Mouse (Mus musculus): ENCODE measurements at regions not wholly inside any gene's neighbourhood (a gene's known extent, or its start where the extent isn't known, plus 50 kb on each side); places are given as distances from the start of the nearest gene placed in this dataset.

GRCm38 (mm10) chr3:29813276-29813675 is 731.5 kb downstream of the Egfem1 start:
- no peak overlapping the region for H3K4me2 ChIP-seq (ENCODE audit: insufficient read depth, low read depth, poor library complexity, severe bottlenecking)
- no peaks in the 10 kb centered on the region for H3K27me3 ChIP-seq (replicated peaks)
- H3K27ac ChIP-seq (ENCODE audit: insufficient read depth, low read depth) = no peak overlapping the region
- in situ Hi-C loops (cut with MboI; ENCODE audit: low pct_ligation_motif_present, low pct_unique_long_range_greater_than_20kb, low sequenced_read_pairs) = no loop called here
- no peak overlapping the region for H3K4me3 ChIP-seq (replicated peaks in 1 of 3; ENCODE audit: low read depth in 2 of 3, low read length in 2 of 3, poor library complexity in 1 of 3)
- TF ChIP-seq TBP (conservative IDR thresholded peaks at IDR 0.05; ENCODE audit: low read depth, low read length) (no peak), CHD1 (IDR thresholded peaks at IDR 0.05; ENCODE audit: low read depth, low read length) (no peak), HCFC1 (IDR thresholded peaks at IDR 0.05; ENCODE audit: low read depth, low read length) (no peak), SIN3A (IDR thresholded peaks at IDR 0.05; ENCODE audit: low read length) (no peak), E2F4 (IDR thresholded peaks at IDR 0.05; ENCODE audit: insufficient replicate concordance, low read depth, low read length) (no peak), MAX (IDR thresholded peaks at IDR 0.05; ENCODE audit: low read length) (no peak), SMC3 (IDR thresholded peaks at IDR 0.05; ENCODE audit: low read depth, low read length) (no peak), CHD2 (IDR thresholded peaks at IDR 0.05; ENCODE audit: low read length) (no peak), BHLHE40 (IDR thresholded peaks at IDR 0.05; ENCODE audit: low read depth, low read length) (no peak), ETS1 (conservative IDR thresholded peaks at IDR 0.05; ENCODE audit: low read depth, low read length) (no peak), JUN (IDR thresholded peaks at IDR 0.05; ENCODE audit: insufficient read depth, low read depth, low read length) (no peak), USF1 (IDR thresholded peaks at IDR 0.05; ENCODE audit: low read depth, low read length) (no peak)
- no peak for DNase-seq (ENCODE audit: extremely low read depth)
- no peak overlapping the region for H3K9ac ChIP-seq (ENCODE audit: insufficient read depth, low read depth)
- no peaks in the 10 kb centered on the region for H3K4me1 ChIP-seq (ENCODE audit: control insufficient read depth in 1 of 2, insufficient read depth in 2 of 2)
- no peaks in the 10 kb centered on the region for H3K36me3 ChIP-seq (replicated peaks in 1 of 2; ENCODE audit: control insufficient read depth in 1 of 2, insufficient read depth in 1 of 2, low read length in 1 of 2)
- no peaks in the 10 kb centered on the region for H3K9me3 ChIP-seq (replicated peaks; ENCODE audit: low read length)
- H3K79me2 ChIP-seq (replicated peaks; ENCODE audit: control insufficient read depth, extremely low read depth, insufficient read depth, poor library complexity, severe bottlenecking) = no peaks in the 10 kb centered on the region
- dilution Hi-C loops (cut with MboI; ENCODE audit: extremely low pct_ligation_motif_present, extremely low pct_unique_long_range_greater_than_20kb, low sequenced_read_pairs) = no loop called here

GRCm38 (mm10) chr3:29812480-29813240 is 730.8 kb downstream of the Egfem1 start:
- in situ Hi-C loops (cut with MboI; ENCODE audit: low pct_ligation_motif_present, low pct_unique_long_range_greater_than_20kb, low sequenced_read_pairs) = no loop called here
- dilution Hi-C loops (cut with MboI; ENCODE audit: extremely low pct_ligation_motif_present, extremely low pct_unique_long_range_greater_than_20kb, low sequenced_read_pairs) = no loop called here
- no peaks in the 10 kb centered on the region for H3K27me3 ChIP-seq (replicated peaks)
- H3K36me3 ChIP-seq (replicated peaks in 1 of 2; ENCODE audit: control insufficient read depth in 1 of 2, insufficient read depth in 1 of 2, low read length in 1 of 2) = no peaks in the 10 kb centered on the region
- H3K4me3 ChIP-seq (replicated peaks in 1 of 3; ENCODE audit: low read depth in 2 of 3, low read length in 2 of 3, poor library complexity in 1 of 3) = no peak overlapping the region
- H3K9ac ChIP-seq (ENCODE audit: insufficient read depth, low read depth) = no peak overlapping the region
- peak; percentile 28 for DNase-seq (ENCODE audit: extremely low read depth)
- H3K4me2 ChIP-seq (ENCODE audit: insufficient read depth, low read depth, poor library complexity, severe bottlenecking) = no peak overlapping the region
- TF ChIP-seq CTCF (conservative IDR thresholded peaks at IDR 0.05 in 1 of 2, IDR thresholded peaks at IDR 0.05 in 1 of 2; ENCODE audit: low read depth in 2 of 2, low read length in 2 of 2) (peak in 1 of 2 experiments; percentile 50; a peak in 3 of 4 replicates), RAD21 (IDR thresholded peaks at IDR 0.05; ENCODE audit: low read depth, low read length) (peak; percentile 48), SMC3 (IDR thresholded peaks at IDR 0.05; ENCODE audit: low read depth, low read length) (0 out of 2 replicates have a peak, but pooled peaks have one; percentile 16), POLR2A (IDR thresholded peaks at IDR 0.05; ENCODE audit: low read depth, low read length) (no peak)
- no peaks in the 10 kb centered on the region for H3K9me3 ChIP-seq (replicated peaks; ENCODE audit: low read length)
- no peaks in the 10 kb centered on the region for H3K79me2 ChIP-seq (replicated peaks; ENCODE audit: control insufficient read depth, extremely low read depth, insufficient read depth, poor library complexity, severe bottlenecking)
- no peaks in the 10 kb centered on the region for H3K4me1 ChIP-seq (ENCODE audit: control insufficient read depth in 1 of 2, insufficient read depth in 2 of 2)
- no peak overlapping the region for H3K27ac ChIP-seq (ENCODE audit: insufficient read depth, low read depth)

Data from CH12.LX (cell line).